Mouse (Mus musculus) heart, postnatal 0 days (tissue): ENCODE results near the gene Osbpl5.

ENCODE experiments used
- CTCF ChIP-seq: IDR thresholded peaks from 2 replicates; pipeline ENCODE4 v1.5.1; 2016; ENCODE audit warnings: antibody characterized with exemption, control low read depth, low read depth
- EP300 ChIP-seq: IDR thresholded peaks from 2 replicates; pipeline ENCODE4 v1.6.1; 2016; ENCODE audit warnings: antibody characterized with exemption, low read depth

- TF ChIP-seq CTCF (no peak), EP300 (no peak)
These were observed 42.0 kb upstream of the Osbpl5 start for GRCm38 (mm10) chr7:143798783-143799182.
